Mouse (Mus musculus) stomach, postnatal 0 days (tissue): ENCODE data around the gene Ttll8. TPM values are rescaled to one million over a fixed set of nuclear protein-coding genes. Genes with fewer than 3 reads are reported as not detected.

Source experiments
- ATAC-seq: fragments of 200-750 bp; cut with Nextera tagmentation; 2 replicates; pipeline ENCODE4 v1.8.0; 2017; ENCODE audit not compliant: low FRiP score, low TSS enrichment
- DNase-seq: peaks from one replicate; pipeline ENCODE4 v3.0.0-alpha.2; 2016; ENCODE audit warnings: low spot score
- H3K27ac ChIP-seq: fragments of 300-500 bp; sonication (generic); replicated peaks from 2 replicates; pipeline ENCODE4 v1.5.1; 2014; ENCODE audit warnings: mild to moderate bottlenecking, control low read depth
- H3K27me3 ChIP-seq: fragments of 300-500 bp; sonication (generic); 2 replicates; pipeline ENCODE4 v1.6.1; 2014; ENCODE audit warnings: low read length; ENCODE audit not compliant: control insufficient read depth, insufficient read depth
- H3K36me3 ChIP-seq: fragments of 300-500 bp; sonication (generic); 2 replicates; pipeline ENCODE4 v1.6.1; 2014; ENCODE audit warnings: low read length, mixed read lengths; ENCODE audit not compliant: control insufficient read depth, insufficient read depth
- H3K4me1 ChIP-seq: fragments of 300-500 bp; sonication (generic); replicated peaks from 2 replicates; pipeline ENCODE4 v1.6.1; 2014; ENCODE audit warnings: antibody characterized with exemption; ENCODE audit not compliant: control insufficient read depth, insufficient read depth
- H3K4me2 ChIP-seq: fragments of 300-500 bp; sonication (generic); replicated peaks from 2 replicates; pipeline ENCODE4 v1.6.1; 2014; ENCODE audit warnings: low read depth, mild to moderate bottlenecking, control low read depth, moderate library complexity
- H3K4me3 ChIP-seq: fragments of 300-500 bp; sonication (generic); 2 replicates; pipeline ENCODE4 v1.5.1; 2014; ENCODE audit warnings: low read depth, low read length, control low read depth
- H3K9ac ChIP-seq: fragments of 300-500 bp; sonication (generic); 2 replicates; pipeline ENCODE4 v1.6.1; 2014; ENCODE audit warnings: mild to moderate bottlenecking, low read length, control low read depth, mixed read lengths
- H3K9me3 ChIP-seq: fragments of 300-500 bp; sonication (generic); 2 replicates; pipeline ENCODE4 v1.6.1; 2016; ENCODE audit warnings: low read length; ENCODE audit not compliant: control insufficient read depth
- CTCF ChIP-seq: IDR thresholded peaks from 2 replicates; pipeline ENCODE4 v1.5.1; 2016; ENCODE audit warnings: antibody characterized with exemption, low read depth, mild to moderate bottlenecking, moderate library complexity
- EP300 ChIP-seq: optimal IDR thresholded peaks from 2 replicates; pipeline ENCODE3; 2016; ENCODE audit warnings: antibody characterized with exemption
- WGBS: fragments of 180-500 bp; shearing (Covaris S2); extraction: QIAGEN DNeasy Blood & Tissue Kit; methylation state at CpG from one replicate; pipeline ENCODE4 v1.1.7; 2014; 5-methylcytosine and 5-hydroxymethylcytosine counted together
- polyA plus RNA-seq: library from polyadenylated mRNA; unstranded; fragments of >200 nt; fragmentation: Nextera tagmentation; extraction: Ambion mirVana; gene quantifications from 2 replicates; pipeline ENCODE4 v1.2.1, GENCODE M21; 2015

The Ttll8 gene
- polyA plus RNA-seq, result not detected in 2 replicates

DNA sequence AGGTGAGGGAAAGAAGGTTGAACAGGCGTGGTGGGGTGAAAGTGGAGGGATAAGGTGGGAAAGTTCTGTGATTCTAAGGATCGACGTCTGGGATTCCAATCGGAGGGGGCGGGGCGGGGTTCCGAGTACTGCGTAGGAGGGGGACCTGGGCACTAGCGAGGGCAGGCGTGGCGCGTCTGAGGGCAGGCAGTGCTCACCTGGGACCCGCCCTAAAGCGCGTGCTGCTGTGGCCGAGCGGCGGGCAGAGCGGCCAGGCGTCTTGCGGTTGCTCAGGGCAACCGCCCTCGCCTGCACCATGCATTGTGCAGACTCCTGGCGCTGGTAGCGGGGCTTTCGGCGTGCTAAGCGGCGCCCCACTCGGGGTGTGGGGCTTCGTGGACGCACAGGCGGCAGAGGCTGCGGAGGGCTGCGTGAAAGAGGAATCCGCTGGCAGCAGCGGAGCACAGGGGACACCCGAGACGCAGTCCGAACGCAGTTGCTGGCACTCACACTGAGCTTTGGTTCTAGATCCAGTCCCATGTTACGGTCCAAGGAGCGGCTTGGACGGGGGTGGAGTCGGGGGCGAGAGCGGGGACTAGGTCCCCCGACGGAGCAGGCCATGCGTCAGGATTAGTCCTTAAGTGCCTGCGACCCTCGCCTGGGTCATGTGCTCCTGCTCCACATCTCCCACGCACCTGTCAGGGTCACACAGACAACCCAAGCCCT is at the start of gene Ttll8:
Gene Ttll8 (minus strand): TSS at position 51 of the 705 bp plus-strand sequence.
- no peaks in the 10 kb centered on the region for H3K4me1 ChIP-seq
- peak; percentile 74 for DNase-seq
- H3K4me2 ChIP-seq, result peak within 1 kb of the TSS; percentile 60
- H3K4me3 ChIP-seq, result peak within 1 kb of the TSS; percentile 35
- no peaks in the 10 kb centered on the region for H3K9me3 ChIP-seq
- no peak within 1 kb of the TSS for H3K27ac ChIP-seq
- H3K9ac ChIP-seq, result peak within 1 kb of the TSS; percentile 48
- ATAC-seq, result peak; percentile 84
- 3% methylated on average over 51 of the region's 53 CpGs for WGBS
- H3K27me3 ChIP-seq, result no peaks in the 10 kb centered on the region
- no peak for TF ChIP-seq EP300
- no peak for TF ChIP-seq CTCF
- H3K36me3 ChIP-seq, result no peaks in the 10 kb centered on the region

DNA sequence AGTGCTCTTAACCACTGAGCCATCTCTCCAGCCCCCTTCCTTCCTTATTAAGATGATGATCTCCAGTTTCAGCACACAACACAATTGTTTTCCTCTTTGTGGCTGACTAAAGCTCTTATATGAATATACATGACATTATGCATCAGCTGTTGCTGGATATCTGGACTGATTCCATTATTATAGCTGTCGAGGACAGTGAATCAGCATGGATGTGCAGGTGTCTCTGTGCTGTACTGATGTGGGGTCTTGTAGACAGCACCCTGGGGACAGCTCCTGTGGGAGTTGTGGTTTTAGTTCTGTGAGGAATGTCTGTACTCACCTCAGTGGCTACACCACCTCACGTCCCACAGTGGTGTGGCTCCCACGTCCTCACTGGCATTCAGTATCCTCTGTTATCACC is 47.0 kb upstream of the Ttll8 start:
- H3K9me3 ChIP-seq, result no peaks in the 10 kb centered on the region
- no peak overlapping the region for H3K9ac ChIP-seq
- no peak overlapping the region for H3K4me2 ChIP-seq
- ATAC-seq (no peak), DNase-seq (no peak)
- H3K27ac ChIP-seq, result no peak overlapping the region
- no peaks in the 10 kb centered on the region for H3K27me3 ChIP-seq
- H3K4me1 ChIP-seq, result no peaks in the 10 kb centered on the region
- H3K4me3 ChIP-seq, result no peak overlapping the region
- whole genome bisulfite sequencing, result 69% methylated on average over 3 of the region's 3 CpGs
- H3K36me3 ChIP-seq, result no peaks in the 10 kb centered on the region
- TF ChIP-seq CTCF, result no peak
- TF ChIP-seq EP300, result no peak

DNA sequence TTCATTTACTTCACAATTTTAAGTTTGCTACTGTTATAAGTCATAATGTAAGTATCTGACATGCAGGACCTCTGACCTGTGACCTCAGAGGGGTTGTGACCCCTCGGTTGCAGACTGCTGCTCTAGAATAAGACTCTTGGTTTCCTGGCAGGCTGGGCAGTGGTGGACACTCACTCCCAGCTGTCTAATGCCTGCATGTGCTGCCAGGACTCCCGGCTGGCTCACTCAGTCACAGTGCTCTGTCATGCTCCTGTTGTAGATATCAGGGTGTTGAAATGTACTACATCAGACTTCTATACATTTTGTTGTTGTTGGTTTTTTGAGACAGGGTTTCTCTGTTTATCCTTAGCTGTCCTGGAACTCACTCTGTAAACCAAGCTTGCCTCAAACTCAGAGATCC is 46.1 kb upstream of the Ttll8 start:
- no peak overlapping the region for H3K4me2 ChIP-seq

DNA sequence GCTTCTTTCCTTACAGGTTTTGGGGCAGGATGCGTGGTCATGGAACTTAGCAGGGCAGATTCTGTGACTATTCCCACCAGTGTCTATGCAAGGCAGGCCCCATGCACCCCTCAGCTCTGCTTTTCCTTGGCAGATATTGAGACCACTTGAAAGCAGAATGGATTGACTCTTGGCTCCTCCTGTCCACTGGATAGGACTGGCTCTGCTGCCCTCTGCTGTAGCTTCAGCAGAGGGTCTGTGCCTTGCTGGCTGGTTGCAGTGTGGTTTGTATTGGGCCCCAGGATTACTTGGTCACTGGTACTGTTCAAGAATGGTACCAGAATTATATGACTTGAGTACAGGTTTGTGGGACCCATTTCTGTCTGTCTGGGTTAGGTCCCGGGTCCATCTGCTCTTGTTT is 44.9 kb upstream of the Ttll8 start:
- no peak overlapping the region for H3K4me3 ChIP-seq
- H3K27ac ChIP-seq, result no peak overlapping the region
- no peaks in the 10 kb centered on the region for H3K9me3 ChIP-seq
- TF ChIP-seq CTCF (peak; percentile 61), EP300 (no peak)
- H3K9ac ChIP-seq, result no peak overlapping the region
- no peak for DNase-seq
- 65% methylated on average over 2 of the region's 2 CpGs for WGBS
- ATAC-seq, result no peak
- no peaks in the 10 kb centered on the region for H3K36me3 ChIP-seq
- H3K4me2 ChIP-seq, result no peak overlapping the region
- H3K4me1 ChIP-seq, result no peaks in the 10 kb centered on the region
- H3K27me3 ChIP-seq, result no peaks in the 10 kb centered on the region

More for the DNA sequence above, 46.1 kb upstream of the Ttll8 start:
- H3K4me3 ChIP-seq, result no peak overlapping the region
- no peak for DNase-seq
- H3K9me3 ChIP-seq, result no peaks in the 10 kb centered on the region
- TF ChIP-seq CTCF (no peak), EP300 (no peak)
- H3K27ac ChIP-seq, result no peak overlapping the region
- no peaks in the 10 kb centered on the region for H3K27me3 ChIP-seq
- H3K4me1 ChIP-seq, result no peaks in the 10 kb centered on the region
- no peak for ATAC-seq
- no peaks in the 10 kb centered on the region for H3K36me3 ChIP-seq
- WGBS, result 54% methylated on average over 2 of the region's 2 CpGs
- H3K9ac ChIP-seq, result no peak overlapping the region

DNA sequence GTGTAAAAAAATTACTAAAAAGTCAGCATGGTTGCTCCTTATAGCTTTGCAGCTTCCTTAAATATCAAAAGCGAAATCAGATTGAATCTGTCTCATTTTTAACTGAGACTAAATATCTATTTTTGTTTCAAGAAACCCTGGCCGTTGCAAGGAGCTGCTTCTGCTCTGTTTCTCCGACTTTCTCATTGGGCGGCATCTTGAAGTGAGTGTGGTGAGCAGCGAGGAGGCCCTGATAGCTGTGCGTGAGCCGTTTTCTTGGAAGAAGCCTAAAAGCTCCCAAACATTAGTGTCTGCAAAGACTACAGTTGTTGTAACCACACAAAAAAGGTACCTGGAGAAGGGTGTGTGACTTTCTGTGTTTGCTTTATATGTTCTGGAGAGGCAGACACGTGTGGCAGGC is 44.4 kb upstream of the Ttll8 start:
- no peaks in the 10 kb centered on the region for H3K4me1 ChIP-seq
- no peak overlapping the region for H3K9ac ChIP-seq
- H3K9me3 ChIP-seq, result no peaks in the 10 kb centered on the region
- no peaks in the 10 kb centered on the region for H3K36me3 ChIP-seq
- no peaks in the 10 kb centered on the region for H3K27me3 ChIP-seq
- TF ChIP-seq CTCF (no peak), EP300 (no peak)
- no peak for ATAC-seq
- H3K4me2 ChIP-seq, result no peak overlapping the region
- H3K4me3 ChIP-seq, result no peak overlapping the region
- no peak overlapping the region for H3K27ac ChIP-seq
- no peak for DNase-seq
- 63% methylated on average over 8 of the region's 8 CpGs for WGBS

DNA sequence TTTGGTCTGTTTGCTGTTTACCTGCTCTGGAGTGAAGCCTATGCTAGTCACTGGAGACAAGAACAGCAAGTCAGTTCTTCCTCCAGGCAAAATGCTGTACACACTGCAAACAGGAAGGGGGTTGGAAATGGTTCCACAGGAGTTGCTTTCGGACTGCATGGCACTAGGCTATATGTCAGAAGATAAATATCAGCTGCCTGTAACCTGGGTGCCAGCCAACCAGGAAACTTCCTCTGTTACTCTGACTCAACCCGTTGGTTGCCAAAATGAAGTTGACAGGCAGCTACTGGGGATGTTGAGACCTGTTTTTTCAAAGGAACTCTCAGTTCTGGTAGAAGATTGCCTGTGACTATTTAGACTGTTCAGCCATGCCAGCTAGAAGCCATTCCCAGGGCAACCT is 35.0 kb upstream of the Ttll8 start:
- Histone ChIP-seq H3K4me3 (no peak overlapping the region), H3K27ac (no peak overlapping the region), H3K4me2 (no peak overlapping the region), H3K36me3 (no peaks in the 10 kb centered on the region), H3K27me3 (no peaks in the 10 kb centered on the region), H3K9me3 (no peaks in the 10 kb centered on the region), H3K9ac (no peak overlapping the region), H3K4me1 (no peaks in the 10 kb centered on the region)
- ATAC-seq, result peak; percentile 49; the same call in 1 of the 2 replicates
- TF ChIP-seq CTCF, result no peak
- no peak for TF ChIP-seq EP300
- WGBS, result 23% methylated on average over 2 of the region's 2 CpGs
- peak; percentile 40 for DNase-seq
